Mouse (Mus musculus) megakaryocyte, embryonic 14.5 days (primary cell): ENCODE measurements at regions not wholly inside any gene's neighbourhood (a gene's known extent, or its start where the extent isn't known, plus 50 kb on each side); places are given as distances from the start of the nearest gene placed in this dataset.

Source experiments
- FLI1 ChIP-seq: IDR thresholded peaks from 2 replicates; pipeline ENCODE4 v1.6.1; 2012; ENCODE audit warnings: low read length, inconsistent platforms, mixed read lengths
- GATA1 ChIP-seq: IDR thresholded peaks from 3 replicates; pipeline ENCODE4 v1.6.1; 2012; ENCODE audit warnings: mixed read lengths, low read length, inconsistent platforms, borderline replicate concordance

GRCm38 (mm10) chr5:120313984-120314383 is 117.5 kb upstream of the Lhx5 start:
- TF ChIP-seq GATA1, result no peak
- TF ChIP-seq FLI1, result no peak
